Mouse (Mus musculus): ENCODE data around the gene Rab1b. TPM values are rescaled to one million over a fixed set of nuclear protein-coding genes. Genes with fewer than 3 reads are reported as not detected.

Rab1b gene
- polyA plus RNA-seq, 1 experiment from 2014 or later: 96.4 TPM

DNA sequence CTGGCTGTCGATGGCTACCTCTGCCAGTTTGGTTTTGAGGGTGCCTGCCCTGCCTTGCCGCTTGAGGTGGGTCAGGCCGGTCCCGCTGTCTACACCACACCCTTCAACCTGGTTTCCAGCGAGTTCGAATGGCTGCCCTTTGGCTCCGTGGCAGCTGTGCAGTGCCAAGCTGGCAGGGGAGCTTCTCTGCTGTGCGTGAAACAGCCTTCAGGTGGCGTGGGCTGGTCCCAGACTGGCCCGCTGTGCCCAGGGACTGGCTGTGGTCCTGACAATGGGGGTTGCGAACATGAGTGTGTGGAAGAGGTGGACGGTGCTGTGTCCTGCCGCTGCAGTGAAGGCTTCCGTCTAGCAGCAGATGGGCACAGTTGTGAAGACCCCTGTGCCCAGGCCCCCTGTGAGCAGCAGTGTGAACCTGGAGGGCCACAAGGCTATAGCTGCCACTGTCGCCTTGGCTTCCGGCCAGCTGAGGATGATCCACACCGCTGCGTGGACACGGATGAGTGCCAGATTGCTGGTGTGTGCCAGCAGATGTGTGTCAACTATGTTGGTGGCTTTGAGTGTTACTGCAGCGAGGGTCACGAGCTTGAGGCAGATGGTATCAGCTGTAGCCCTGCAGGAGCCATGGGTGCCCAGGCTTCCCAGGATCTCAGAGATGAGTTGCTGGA, 38.2 kb downstream of the Rab1b start:
- Histone ChIP-seq H3K27me3 (peaks cover 55% of the 10 kb centered on the region), H3K4me2 (peak overlapping the region; percentile 85), H3K27ac (no peak overlapping the region; the same call in 1 of the 2 replicates), H3K9ac (peak overlapping the region; percentile 74), H3K36me3 (no peaks in the 10 kb centered on the region), H3K9me3 (replicated peaks) (no peaks in the 10 kb centered on the region), H3K4me3 (replicated peaks) (peak overlapping the region; percentile 57), H3K4me1 (replicated peaks) (peaks cover 72% of the 10 kb centered on the region)
- ATAC-seq (ENCODE audit: low read depth) (no peak), DNase-seq (no peak)
- WGBS (ENCODE audit: insufficient replicate concordance): 39% methylated on average over 21 of the region's 21 CpGs

DNA sequence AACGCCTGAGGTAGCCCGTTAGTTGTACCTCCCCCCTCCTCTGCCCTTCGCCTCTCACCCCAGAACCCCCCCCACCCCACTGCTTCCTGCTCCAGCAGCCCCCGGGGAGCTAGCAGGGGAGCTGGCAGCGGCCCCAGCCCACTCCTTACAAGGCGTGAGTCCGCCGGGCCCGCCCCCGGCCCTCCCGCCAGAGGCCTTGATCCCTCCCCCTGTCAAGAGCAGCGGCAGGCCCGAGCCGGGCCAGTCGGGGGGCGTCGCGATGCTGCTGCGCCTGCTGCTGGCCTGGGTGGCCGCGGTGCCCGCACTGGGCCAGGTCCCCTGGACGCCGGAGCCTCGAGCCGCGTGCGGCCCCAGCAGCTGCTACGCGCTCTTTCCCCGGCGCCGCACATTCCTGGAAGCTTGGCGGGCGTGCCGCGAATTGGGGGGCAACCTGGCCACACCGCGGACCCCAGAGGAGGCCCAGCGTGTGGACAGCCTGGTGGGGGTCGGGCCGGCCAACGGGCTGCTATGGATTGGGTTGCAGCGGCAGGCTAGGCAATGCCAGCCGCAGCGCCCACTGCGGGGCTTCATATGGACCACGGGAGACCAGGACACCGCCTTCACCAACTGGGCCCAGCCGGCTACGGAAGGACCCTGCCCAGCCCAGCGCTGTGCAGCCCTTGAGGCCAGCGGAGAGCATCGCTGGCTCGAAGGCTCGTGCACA, 38.9 kb downstream of the Rab1b start, which contains the start of gene Cd248:
Cd248 (plus strand) TSS at position 212 of the 703 bp plus-strand sequence.
- Histone ChIP-seq H3K4me2 (peak within 1 kb of the TSS; percentile 85), H3K27ac (peak within 1 kb of the TSS; percentile 87), H3K4me3 (replicated peaks) (peak within 1 kb of the TSS; percentile 57), H3K9me3 (replicated peaks) (no peaks in the 10 kb centered on the region), H3K36me3 (no peaks in the 10 kb centered on the region), H3K9ac (peak within 1 kb of the TSS; percentile 74), H3K27me3 (peaks cover 50% of the 10 kb centered on the region), H3K4me1 (replicated peaks) (peaks cover 71% of the 10 kb centered on the region)
- no peak for DNase-seq
- WGBS (ENCODE audit: insufficient replicate concordance): 2% methylated on average over 56 of the region's 56 CpGs
- ATAC-seq (ENCODE audit: low read depth): peak; percentile 28; the same call in 1 of the 2 replicates

DNA sequence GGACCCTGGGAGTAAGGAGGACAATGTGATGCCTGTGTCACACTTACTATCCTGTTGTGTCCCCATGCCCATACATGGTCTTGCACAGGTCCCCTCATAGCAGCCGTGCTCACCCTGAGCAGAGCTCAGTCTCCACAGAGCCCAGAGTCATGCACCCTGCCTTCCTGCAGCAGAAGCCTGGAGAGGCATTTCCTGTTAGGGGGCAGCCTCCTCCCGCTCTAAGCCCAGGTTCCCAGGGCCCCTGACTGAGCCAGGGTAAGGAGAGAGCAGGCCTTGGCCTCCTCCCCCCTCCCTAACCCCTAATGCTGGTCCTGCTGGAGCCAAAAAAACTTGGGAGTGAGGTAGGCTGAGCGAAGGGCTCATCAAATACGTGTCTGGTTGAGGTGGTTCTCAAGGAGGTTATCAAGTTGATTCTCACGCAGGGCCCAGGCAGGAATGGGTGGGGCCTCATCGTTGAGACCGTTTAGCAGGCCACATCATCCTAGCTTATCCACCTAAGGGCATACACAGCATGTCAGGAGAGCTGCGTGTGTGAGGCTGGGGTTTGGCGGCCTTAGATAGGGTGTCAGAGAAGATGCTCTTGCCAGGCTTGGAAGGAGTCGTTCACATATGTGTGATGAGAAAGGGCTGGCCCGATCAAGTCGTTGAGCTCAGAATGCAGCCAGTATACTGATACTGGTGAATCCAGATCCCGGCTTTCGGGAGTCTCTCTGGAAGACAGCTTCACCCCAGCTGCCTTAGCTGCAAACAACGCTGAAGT, 39.7 kb downstream of the Rab1b start:
- peak; percentile 68 for DNase-seq
- peak; percentile 88 for ATAC-seq (ENCODE audit: low read depth)
- 3% methylated on average over 15 of the region's 15 CpGs for WGBS (ENCODE audit: insufficient replicate concordance)
- Histone ChIP-seq H3K4me3 (replicated peaks) (peak overlapping the region; percentile 57), H3K36me3 (no peaks in the 10 kb centered on the region), H3K9ac (peak overlapping the region; percentile 74), H3K4me2 (peak overlapping the region; percentile 85), H3K9me3 (replicated peaks) (no peaks in the 10 kb centered on the region), H3K27me3 (peaks cover 50% of the 10 kb centered on the region), H3K27ac (peak overlapping the region; percentile 87), H3K4me1 (replicated peaks) (peaks cover 63% of the 10 kb centered on the region)

DNA sequence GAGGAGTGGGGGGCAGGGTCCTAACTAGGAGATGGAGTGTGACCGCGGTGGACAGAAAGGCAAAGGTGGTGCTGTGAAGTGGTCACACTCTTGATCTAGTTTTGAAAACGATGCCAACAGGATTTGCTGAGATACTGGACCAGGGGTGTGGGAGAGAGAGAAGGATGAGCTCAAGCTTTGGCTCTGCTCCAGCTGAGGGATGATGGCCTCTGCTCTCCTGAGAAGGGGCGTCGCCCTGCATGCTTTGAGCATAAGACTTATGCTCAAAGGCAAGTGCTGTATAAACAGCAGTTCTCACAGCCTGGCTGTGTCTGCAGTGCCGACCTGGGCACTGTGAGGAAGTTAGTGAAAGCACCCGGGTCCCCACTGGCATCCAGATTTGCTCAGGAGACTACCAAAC, 41.8 kb downstream of the Rab1b start:
- DNase-seq: no peak
- Histone ChIP-seq H3K4me1 (replicated peaks) (peaks cover 55% of the 10 kb centered on the region), H3K27ac (no peak overlapping the region)

DNA sequence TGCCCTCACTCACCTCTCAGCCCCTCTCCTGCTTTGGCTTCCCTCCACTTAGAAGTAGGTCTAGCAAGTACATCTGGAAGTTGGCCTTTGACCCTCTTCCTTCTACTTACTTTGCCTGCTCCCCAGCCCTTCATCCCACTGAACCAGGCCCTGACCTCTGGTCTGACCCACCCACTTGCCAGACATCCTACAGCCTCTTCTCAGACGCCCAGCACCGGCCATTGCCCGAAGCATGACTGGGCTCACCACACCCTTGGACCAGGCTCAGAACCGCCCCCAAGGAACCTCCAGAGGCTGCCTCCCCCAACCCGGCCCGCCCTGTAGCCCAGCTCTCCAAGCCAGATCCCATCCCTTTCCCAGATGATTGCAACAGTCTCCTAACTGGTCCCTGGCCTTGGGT, 44.4 kb downstream of the Rab1b start:
- DNase-seq (no peak), ATAC-seq (ENCODE audit: low read depth) (no peak)
- peaks cover 9% of the 10 kb centered on the region for H3K27me3 ChIP-seq
- 75% methylated on average over 6 of the region's 6 CpGs for WGBS (ENCODE audit: insufficient replicate concordance)
- no peaks in the 10 kb centered on the region for H3K9me3 ChIP-seq (replicated peaks)
- no peak overlapping the region for H3K4me3 ChIP-seq (replicated peaks)
- H3K27ac ChIP-seq: no peak overlapping the region
- no peak overlapping the region for H3K9ac ChIP-seq
- no peak overlapping the region for H3K4me2 ChIP-seq
- peaks cover 59% of the 10 kb centered on the region for H3K4me1 ChIP-seq (replicated peaks)
- H3K36me3 ChIP-seq: no peaks in the 10 kb centered on the region

More for the DNA sequence above, 41.8 kb downstream of the Rab1b start:
- WGBS (ENCODE audit: insufficient replicate concordance): 55% methylated on average over 7 of the region's 7 CpGs
- H3K9me3 ChIP-seq (replicated peaks): no peaks in the 10 kb centered on the region
- H3K27me3 ChIP-seq: peaks cover 35% of the 10 kb centered on the region
- no peaks in the 10 kb centered on the region for H3K36me3 ChIP-seq
- no peak overlapping the region for H3K9ac ChIP-seq
- ATAC-seq (ENCODE audit: low read depth): no peak
- H3K4me3 ChIP-seq (replicated peaks): no peak overlapping the region
- no peak overlapping the region for H3K4me2 ChIP-seq

DNA sequence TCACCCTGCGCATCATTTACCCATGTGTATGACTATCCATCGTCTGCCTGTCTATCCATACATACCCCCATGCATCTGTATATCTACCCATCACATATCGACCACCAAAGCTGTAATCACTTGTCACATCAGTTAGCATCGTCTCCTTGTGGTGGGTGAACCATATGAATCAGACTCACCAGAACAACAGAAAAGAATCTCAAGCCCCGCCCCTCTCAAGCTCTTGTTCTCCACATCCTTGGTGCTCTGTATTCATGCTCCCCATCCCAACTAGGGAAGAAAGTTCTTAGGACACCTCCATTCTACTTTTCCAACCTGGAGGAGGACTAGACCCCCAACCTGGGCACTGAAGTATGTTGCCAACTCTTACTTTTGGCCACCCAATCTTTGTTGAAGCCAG, 44.8 kb downstream of the Rab1b start:
- Histone ChIP-seq H3K9ac (no peak overlapping the region), H3K27me3 (peaks cover 5% of the 10 kb centered on the region), H3K36me3 (no peaks in the 10 kb centered on the region), H3K27ac (no peak overlapping the region), H3K4me2 (no peak overlapping the region), H3K9me3 (replicated peaks) (no peaks in the 10 kb centered on the region), H3K4me3 (replicated peaks) (no peak overlapping the region), H3K4me1 (replicated peaks) (peaks cover 57% of the 10 kb centered on the region)
- ATAC-seq (ENCODE audit: low read depth) (no peak), DNase-seq (no peak)
- WGBS (ENCODE audit: insufficient replicate concordance): 56% methylated on average over 5 of the region's 5 CpGs

DNA sequence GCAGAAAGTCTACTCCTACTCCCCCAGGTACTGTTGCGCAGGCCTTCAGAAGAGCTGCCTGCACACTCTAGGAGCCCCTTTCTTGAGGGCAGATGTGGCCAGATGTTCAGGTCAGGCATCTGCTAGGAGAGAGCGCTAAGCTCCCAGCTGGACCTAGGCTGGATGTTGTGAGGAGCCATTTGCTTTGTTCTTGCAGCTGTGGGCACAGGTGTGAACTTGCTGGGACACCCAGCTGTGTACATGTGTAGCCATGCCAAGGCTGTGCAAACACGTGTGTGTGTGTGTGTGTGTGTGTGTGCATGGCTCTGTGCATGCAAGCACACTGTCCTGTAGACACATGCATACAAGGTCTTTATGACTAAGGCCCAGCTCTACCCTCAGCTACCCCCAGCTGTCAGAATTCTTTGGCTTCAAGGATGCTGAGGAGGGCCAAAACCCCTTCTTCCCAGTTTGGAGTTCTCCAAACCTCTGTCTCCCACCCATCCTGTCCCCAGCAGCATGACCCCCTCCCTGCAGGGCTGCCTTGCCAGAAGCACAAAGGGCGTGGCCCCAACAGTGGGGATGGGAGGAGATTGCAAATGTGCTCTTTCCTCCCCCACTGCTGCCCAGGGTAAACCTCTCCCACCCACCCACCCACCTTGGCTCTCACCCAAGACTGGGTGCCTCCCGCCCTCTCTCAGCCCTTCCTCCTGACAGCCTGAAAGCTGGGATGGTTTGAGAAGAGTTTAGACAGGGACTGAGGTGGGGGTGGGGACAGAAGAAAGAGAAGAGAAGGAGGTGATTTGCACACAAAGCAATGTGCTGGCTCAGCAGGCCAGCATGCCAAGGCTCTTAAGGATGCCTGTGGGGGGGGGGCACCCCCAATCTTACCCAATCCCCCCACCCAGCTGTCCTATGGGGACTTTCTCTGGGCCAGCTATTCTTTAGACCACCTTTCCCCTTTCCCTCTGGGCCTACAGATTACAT, 46.2 kb downstream of the Rab1b start:
- peaks cover 4% of the 10 kb centered on the region for H3K27me3 ChIP-seq
- no peak overlapping the region for H3K27ac ChIP-seq
- no peaks in the 10 kb centered on the region for H3K9me3 ChIP-seq (replicated peaks)
- WGBS (ENCODE audit: insufficient replicate concordance): 37% methylated on average over 5 of the region's 5 CpGs
- DNase-seq (no peak), ATAC-seq (ENCODE audit: low read depth) (no peak)
- H3K4me3 ChIP-seq (replicated peaks): no peak overlapping the region
- no peaks in the 10 kb centered on the region for H3K36me3 ChIP-seq
- no peak overlapping the region for H3K4me2 ChIP-seq
- no peak overlapping the region; the same call in 1 of the 2 replicates for H3K9ac ChIP-seq
- H3K4me1 ChIP-seq (replicated peaks): peaks cover 59% of the 10 kb centered on the region

DNA sequence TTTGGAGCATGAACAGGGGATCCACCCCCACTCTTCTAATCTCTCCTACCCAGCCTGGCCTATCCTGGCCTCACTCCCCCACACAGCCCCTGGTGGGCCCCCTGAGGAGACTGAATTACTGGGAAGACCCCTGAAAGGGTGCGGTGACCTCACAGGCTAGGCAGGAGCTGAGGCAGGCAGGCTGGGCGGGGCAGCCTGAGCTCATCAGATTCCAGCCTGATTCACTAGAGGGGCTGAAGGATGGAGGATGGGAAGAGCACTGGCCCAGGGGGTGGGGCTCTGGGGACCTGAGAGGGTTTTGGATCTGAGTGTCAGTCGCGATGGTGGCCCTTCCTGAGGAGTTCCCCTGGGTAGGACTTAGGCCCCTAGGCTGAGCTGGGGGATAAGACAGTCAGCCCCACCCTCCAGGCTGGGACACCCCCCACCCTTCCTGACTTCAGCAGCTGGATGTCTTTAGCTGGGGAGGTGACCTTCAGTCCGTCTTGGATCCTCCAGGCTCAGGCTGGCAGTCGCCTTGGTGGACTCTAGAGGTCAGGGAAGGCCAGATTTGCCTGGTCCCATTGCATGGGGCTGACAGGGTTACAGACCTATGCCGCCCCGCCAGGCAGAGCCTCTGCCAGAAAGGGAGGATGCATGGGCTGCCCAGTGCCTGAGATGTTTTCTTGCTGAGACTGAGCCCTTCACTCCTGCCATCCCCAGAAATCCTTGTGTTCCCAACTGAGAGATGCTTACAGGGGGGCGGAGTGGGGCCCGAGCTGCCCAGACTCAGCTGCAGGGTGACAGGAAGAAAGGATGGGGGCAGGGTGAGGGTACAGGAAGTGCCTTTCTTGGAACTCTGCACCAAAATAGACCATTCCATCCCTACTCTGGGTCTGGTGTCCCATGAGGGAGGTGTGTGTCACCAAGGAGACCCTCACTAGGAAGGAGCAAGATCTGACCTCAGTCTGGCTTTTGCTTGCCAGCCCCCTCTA, 47.8 kb downstream of the Rab1b start:
- Histone ChIP-seq H3K9me3 (replicated peaks) (no peaks in the 10 kb centered on the region), H3K4me1 (replicated peaks) (peaks cover 50% of the 10 kb centered on the region), H3K4me3 (replicated peaks) (no peak overlapping the region), H3K27ac (peak overlapping the region; percentile 29; the same call in 1 of the 2 replicates), H3K9ac (no peak overlapping the region), H3K27me3 (peaks cover 16% of the 10 kb centered on the region), H3K36me3 (no peaks in the 10 kb centered on the region), H3K4me2 (no peak overlapping the region)
- WGBS (ENCODE audit: insufficient replicate concordance): 16% methylated on average over 10 of the region's 10 CpGs
- DNase-seq (no peak), ATAC-seq (ENCODE audit: low read depth) (peak; percentile 57)

DNA sequence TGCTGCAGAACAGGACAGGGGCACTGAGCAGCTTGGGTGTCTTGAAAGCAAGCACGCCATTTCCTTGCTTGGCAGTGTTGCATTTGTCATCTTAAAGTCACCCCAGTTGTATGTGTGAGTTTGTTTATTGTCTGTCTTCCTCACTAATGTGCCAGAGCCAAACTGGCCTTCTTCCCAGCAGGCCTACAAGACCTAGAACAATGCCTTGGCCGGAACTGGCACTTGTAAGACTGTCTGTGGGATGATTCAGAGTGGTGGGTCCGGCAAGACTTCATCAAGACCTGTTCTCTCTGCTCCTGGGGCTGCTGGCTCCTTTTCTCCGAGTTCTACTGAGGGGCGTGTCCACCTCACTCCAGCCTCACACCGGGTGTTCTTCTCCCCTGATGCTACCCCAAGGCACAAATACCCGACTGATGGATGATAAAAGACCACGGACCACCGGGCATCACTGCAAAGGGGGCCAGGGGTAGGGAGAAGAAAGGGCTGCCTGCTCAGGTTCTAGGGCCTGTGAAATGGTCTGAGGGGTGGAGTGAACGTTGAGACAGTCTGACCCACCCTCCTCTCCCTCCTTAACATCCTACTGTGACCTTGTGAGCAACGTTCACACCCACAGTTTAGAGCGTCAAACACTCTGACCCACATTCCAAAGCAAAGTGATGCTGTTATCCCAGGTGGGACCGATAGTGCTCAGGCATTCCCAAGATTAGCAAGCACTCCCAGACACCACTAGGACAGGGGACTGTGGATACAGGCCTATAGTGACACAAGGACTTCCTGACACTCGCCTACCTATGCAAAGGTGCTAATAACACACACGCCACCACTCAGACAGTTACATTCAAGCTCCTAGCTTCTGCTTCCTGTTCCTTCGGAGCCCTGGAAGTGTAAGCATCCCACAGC, 48.7 kb downstream of the Rab1b start:
- Histone ChIP-seq H3K4me2 (no peak overlapping the region), H3K27ac (0 out of 2 replicates have a peak overlapping the region, but pooled peaks have one; percentile 12), H3K4me3 (replicated peaks) (no peak overlapping the region), H3K36me3 (no peaks in the 10 kb centered on the region), H3K4me1 (replicated peaks) (peaks cover 50% of the 10 kb centered on the region), H3K9ac (no peak overlapping the region), H3K9me3 (replicated peaks) (no peaks in the 10 kb centered on the region), H3K27me3 (peaks cover 24% of the 10 kb centered on the region)
- DNase-seq (no peak), ATAC-seq (ENCODE audit: low read depth) (no peak)
- WGBS (ENCODE audit: insufficient replicate concordance): 27% methylated on average over 16 of the region's 16 CpGs

Measured in liver, embryonic 13.5 days (tissue).